Mouse (Mus musculus): ENCODE results near the gene Pdlim4.

DNA sequence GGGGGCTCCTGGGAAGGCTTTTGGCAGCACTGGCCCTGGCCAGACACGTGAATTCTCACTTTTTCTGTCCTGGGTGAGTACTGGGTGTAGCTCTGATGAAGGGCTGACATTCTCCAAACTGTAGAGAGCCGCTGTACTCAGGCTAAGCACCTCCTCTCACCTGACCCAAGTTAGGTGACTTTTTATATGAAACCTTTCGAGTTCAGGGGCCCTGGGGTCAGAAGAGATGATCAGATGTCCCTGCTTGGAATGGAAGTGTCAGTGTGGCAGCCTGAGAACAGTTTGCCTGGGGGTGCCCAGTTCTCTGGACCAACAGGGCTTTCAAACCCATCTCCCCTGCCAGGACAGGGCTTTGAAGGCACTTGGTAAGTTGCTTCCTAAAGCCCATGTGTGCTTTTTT is 39.3 kb upstream of the Pdlim4 start:
- no peak for TF ChIP-seq POLR2A (IDR thresholded peaks at IDR 0.05; ENCODE audit: borderline replicate concordance, extremely low read depth, low read depth, low read length)
- TF ChIP-seq CTCF (IDR thresholded peaks at IDR 0.05; ENCODE audit: insufficient read depth, low read length): no peak
